Mouse (Mus musculus) liver, embryonic 14.5 days (tissue): ENCODE measurements around the gene Sgms2.

Experiments
- CTCF ChIP-seq: IDR thresholded peaks from 2 replicates; pipeline ENCODE4 v1.5.1; 2016; ENCODE audit warnings: antibody characterized with exemption, low read depth, control low read depth
- EP300 ChIP-seq: IDR thresholded peaks from 2 replicates; pipeline ENCODE4 v1.6.1; 2016; ENCODE audit warnings: antibody characterized with exemption, low read depth

DNA sequence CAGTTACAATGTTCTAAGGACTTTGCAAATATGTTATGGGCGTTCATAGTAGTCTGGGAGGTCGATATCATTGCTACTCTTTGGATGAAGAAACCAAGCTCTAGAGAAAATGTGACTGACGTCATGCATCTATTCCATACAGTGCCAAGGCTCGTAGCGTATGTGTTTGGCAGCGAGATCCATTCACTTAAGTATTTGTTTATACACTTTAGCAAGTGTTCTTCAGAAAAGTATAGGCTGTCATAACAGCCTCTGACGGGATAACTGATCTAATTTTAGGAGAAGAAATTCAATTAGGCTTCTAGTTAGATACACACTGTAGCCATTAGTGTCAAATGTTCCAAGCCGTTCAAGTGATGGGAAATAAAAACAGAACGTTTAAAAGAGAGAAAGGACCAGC, 32.5 kb upstream of the Sgms2 start:
- no peak for TF ChIP-seq CTCF
- no peak for TF ChIP-seq EP300
